Mouse (Mus musculus) ES-Bruce4 (cell line): Measurements from ENCODE around the gene Rsph9.

Source experiments
- CTCF ChIP-seq: IDR thresholded peaks from one replicate; pipeline ENCODE4 v1.8.1; 2011; ENCODE audit warnings: low read depth, low read length
- POLR2A ChIP-seq: IDR thresholded peaks from one replicate; pipeline ENCODE4 v1.8.1; 2011; ENCODE audit warnings: low read length; ENCODE audit not compliant: insufficient read depth

DNA sequence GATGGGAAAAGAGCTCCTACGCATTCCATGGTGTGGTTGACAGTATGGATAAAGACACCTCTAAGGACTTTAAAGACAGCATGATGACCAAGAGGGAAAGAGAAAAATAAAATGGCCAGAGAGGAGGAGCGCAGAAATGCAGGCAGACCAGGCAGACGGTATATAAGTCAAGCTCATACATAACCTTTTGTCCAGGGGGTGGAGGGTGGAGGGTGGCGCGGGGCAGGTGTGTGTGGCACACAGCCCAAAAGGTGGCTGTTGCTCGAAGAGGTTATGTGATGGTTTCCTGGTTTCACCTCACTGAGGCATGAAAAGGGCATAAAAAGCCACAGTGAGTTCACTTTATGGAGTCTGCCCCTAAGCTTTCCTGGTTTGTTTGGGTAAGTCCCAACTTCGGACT lies 18.5 kb upstream of the Rsph9 start:
- TF ChIP-seq CTCF (no peak), POLR2A (no peak)
